Mouse (Mus musculus) monocyte, adult 5-6 weeks (primary cell): ENCODE data around the gene Tbc1d15. TPM values are rescaled to one million over a fixed set of nuclear protein-coding genes. Genes with fewer than 3 reads are reported as not detected.

Source experiments
- ATAC-seq: fragments of 153-309, 156-312 bp; replicated peaks from 2 replicates; pipeline ENCODE4 v1.8.0; 2017; ENCODE audit warnings: mild to moderate bottlenecking; ENCODE audit not compliant: low TSS enrichment, insufficient number of reproducible peaks, severe bottlenecking, poor library complexity, low FRiP score
- total RNA-seq: library from RNA; stranded (forward); fragments of 200-1000, 200-491, 200-594 nt; gene quantifications from 3 replicates; pipeline ENCODE4 v1.2.3, GENCODE M21; 2017

The Tbc1d15 gene
- total RNA-seq, 1 experiment from 2014 or later, result 73.7 TPM

DNA sequence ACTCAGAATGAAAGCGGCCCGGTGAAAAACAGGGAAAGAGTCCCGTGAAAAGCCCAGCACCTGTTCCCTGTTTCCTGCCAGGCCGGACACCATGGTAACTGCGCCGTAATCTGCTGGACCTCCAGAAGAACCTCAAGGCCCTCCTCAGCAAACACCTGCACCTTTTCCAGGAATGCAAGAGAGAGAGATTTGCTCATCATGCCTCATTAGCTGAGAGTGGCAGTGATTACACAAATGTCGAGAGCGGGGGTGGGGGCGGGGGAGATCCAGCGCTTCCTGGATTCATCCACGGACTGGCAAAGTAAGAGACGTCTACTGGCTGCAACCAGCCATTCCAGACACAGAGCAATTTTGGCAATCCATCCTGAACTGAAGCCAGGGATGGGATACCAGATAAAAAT is 75.7 kb downstream of the Tbc1d15 start:
- ATAC-seq, result no peak

DNA sequence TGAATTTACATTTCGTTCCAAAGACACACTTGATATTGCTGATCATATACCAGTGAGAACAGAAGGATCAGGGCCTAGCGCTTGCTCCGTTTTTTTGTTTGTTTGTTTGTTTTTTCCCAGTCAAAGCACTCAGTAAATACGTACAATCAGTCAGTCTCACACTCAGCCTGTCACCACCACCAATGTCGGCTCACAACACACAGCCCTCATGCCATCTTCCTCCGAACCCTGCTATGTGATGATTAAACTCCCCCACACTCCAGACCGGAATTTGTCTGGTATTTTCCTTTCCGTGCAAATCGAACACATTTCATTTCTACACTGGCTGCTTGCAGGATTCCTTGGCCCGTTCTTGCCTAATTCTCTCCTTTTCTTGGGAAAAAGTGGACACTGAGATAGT is 77.9 kb downstream of the Tbc1d15 start:
- no peak for ATAC-seq

DNA sequence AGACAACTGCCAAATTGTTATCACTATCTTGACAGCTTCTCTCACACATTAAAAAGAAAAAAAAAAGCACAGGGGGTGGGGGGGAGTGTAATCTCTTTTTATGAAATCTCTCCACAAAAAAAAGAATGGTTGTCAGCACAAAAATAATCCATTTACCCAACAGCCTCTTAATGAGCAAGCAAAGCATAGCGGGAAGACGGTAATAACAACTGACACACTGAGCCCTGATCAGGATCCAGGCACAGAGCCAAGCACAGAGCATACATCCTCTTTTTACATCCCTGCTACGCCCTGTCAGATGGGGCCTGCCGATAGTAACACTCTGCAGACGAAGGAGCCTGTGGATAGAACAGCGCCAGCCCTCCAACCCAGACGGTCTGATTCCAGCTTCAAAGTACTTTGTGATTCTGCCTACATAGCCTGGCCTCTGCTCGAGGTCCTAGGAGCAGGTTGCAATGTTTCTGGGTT is 79.9 kb downstream of the Tbc1d15 start:
- ATAC-seq, result peak; percentile 74

DNA sequence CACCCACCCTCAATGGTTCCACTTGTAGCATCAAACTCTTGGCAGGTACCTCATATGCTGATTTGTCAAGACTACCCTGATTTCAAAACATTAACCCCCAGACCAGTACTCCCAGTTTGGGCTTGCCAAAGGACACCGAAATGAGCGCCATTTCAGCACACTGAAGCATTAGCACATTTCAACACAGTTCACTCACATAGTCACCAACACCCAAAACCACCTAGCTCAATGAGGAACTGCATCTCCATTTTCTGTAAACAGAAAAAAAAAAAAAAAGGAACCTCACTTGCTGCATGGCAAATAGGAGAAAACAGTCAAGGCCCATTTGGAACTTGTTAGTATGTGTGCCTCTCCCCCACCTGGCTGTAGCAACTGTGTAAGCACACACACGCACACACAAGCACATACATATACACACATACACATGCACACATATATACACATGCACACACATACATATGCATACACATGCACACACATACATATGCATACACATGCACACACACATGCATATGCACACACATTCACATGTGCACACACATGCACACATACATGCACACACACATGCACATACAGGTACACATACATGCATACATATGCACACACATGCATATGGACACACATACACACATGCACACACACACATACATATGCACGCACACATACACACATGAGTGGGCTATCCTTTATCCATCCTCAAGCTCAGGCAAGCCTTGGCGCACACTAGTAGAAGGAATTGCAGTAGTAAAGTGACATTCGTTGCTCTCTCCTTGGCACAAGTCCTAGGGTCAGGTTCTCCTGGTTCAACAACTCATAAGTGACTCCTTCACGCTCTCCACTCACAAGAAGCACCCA is 80.5 kb downstream of the Tbc1d15 start:
- peak; percentile 82 for ATAC-seq

DNA sequence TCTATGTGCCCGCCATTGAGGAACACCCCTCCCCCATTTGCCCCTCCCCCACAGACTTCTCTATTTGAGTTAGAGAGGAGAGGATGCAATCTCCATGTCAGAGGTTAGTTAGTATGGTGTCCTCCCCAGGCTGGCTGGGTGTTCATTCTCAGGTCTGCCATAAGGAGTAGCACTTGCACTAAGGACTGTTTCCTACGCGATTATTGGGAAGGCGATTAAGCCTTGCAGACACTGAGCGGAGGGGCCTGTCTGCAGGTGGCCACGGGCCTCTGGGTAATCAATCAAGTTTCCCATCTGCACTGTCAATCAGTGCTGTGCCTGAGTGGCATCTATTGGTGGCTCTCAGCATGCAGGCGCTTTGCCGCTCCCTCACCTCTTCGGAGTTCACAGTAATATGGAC is 81.9 kb downstream of the Tbc1d15 start:
- no peak for ATAC-seq

DNA sequence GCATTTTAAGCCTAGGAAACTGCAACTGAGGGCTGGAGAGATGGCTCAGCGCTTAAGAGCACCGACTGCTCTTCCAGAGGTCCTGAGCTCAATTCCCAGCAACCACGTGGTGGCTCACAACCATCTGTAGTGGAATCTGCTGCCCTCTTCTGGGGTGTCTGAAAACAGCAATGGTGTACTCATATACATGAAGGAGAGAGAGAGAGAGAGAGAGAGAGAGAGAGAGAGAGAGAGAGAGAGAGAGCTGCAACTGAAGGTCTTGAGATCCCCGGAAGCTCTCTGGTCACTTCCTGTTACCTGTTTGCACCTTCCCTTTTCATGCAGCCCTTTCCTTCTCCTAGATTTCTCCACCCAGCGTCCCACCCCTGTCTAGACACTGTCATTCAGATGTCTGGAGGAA is 91.0 kb downstream of the Tbc1d15 start:
- ATAC-seq, result no peak

Other genes with a start within 250 kb of the Tbc1d15 start
- not detected in 3 replicates for gene Tph2, start 66.4 kb downstream of the Tbc1d15 start, total RNA-seq
- 49.5 to 62.4 TPM (median 51.1 TPM) in 3 replicates for gene Rab21, start 64.1 kb upstream of the Tbc1d15 start, total RNA-seq
- gene Tmem19, start 111.0 kb upstream of the Tbc1d15 start, total RNA-seq, result 21.0 to 32.8 TPM (median 30.4 TPM) in 3 replicates
- gene Thap2, start 133.0 kb upstream of the Tbc1d15 start, total RNA-seq, result 3.4 to 16.1 TPM (median 5.0 TPM) in 3 replicates
- gene Zfc3h1, start 133.5 kb upstream of the Tbc1d15 start, total RNA-seq, result 56.5 to 123 TPM (median 62.7 TPM) in 3 replicates